Mouse (Mus musculus) embryonic facial prominence, embryonic 13.5 days (tissue): ENCODE data around the gene Ttc7b. TPM values are rescaled to one million over a fixed set of nuclear protein-coding genes. Genes with fewer than 3 reads are reported as not detected.

Experiments used
- ATAC-seq: fragments of 200-750 bp; cut with Nextera tagmentation; 2 replicates; pipeline ENCODE4 v1.8.0; 2017; ENCODE audit warnings: low read depth; ENCODE audit not compliant: insufficient number of reproducible peaks, insufficient read depth, low FRiP score, low TSS enrichment
- H3K27ac ChIP-seq: fragments of 300-500 bp; sonication (generic); 2 replicates; pipeline ENCODE4 v1.5.1; 2015; ENCODE audit warnings: moderate library complexity, mild to moderate bottlenecking, inconsistent platforms
- H3K27me3 ChIP-seq: fragments of 300-500 bp; sonication (generic); 2 replicates; pipeline ENCODE4 v1.6.1; 2015; ENCODE audit warnings: mild to moderate bottlenecking, inconsistent platforms
- H3K36me3 ChIP-seq: fragments of 300-500 bp; sonication (generic); 2 replicates; pipeline ENCODE4 v1.6.1; 2015; ENCODE audit warnings: mild to moderate bottlenecking, inconsistent platforms
- H3K4me1 ChIP-seq: fragments of 300-500 bp; sonication (generic); 2 replicates; pipeline ENCODE4 v1.6.1; 2015; ENCODE audit warnings: inconsistent platforms
- H3K4me2 ChIP-seq: fragments of 300-500 bp; sonication (generic); 2 replicates; pipeline ENCODE4 v1.6.1; 2015; ENCODE audit warnings: moderate library complexity, mild to moderate bottlenecking, inconsistent platforms
- H3K4me3 ChIP-seq: fragments of 300-500 bp; sonication (generic); 2 replicates; pipeline ENCODE4 v1.5.1; 2015; ENCODE audit warnings: mild to moderate bottlenecking, inconsistent platforms
- H3K9ac ChIP-seq: fragments of 300-500 bp; sonication (generic); 2 replicates; pipeline ENCODE4 v1.6.1; 2015; ENCODE audit warnings: mild to moderate bottlenecking, inconsistent platforms
- H3K9me3 ChIP-seq: fragments of 300-500 bp; sonication (generic); 2 replicates; pipeline ENCODE4 v1.6.1; 2016; ENCODE audit warnings: inconsistent platforms
- WGBS: fragments of 180-500 bp; shearing (Covaris S2); methylation state at CpG from one replicate; pipeline ENCODE4 v1.1.7; 2015; ENCODE audit warnings: mixed read lengths; 5-methylcytosine and 5-hydroxymethylcytosine counted together
- polyA plus RNA-seq: library from polyadenylated mRNA; unstranded; fragments of >200 nt; fragmentation: Nextera tagmentation; extraction: Ambion mirVana; gene quantifications from 2 replicates; pipeline ENCODE4 v1.2.1, GENCODE M21; 2015

Ttc7b gene
- polyA plus RNA-seq, 1 experiment from 2014 or later, result 6.0 TPM

- WGBS, result 73% methylated on average over 8 of the region's 8 CpGs
- no peak overlapping the region for H3K4me2 ChIP-seq
- no peak overlapping the region for H3K27ac ChIP-seq
- peaks cover 19% of the 10 kb centered on the region for H3K4me1 ChIP-seq
- no peak overlapping the region for H3K4me3 ChIP-seq
- ATAC-seq, result no peak
- peaks cover 11% of the 10 kb centered on the region for H3K36me3 ChIP-seq
- H3K27me3 ChIP-seq, result no peaks in the 10 kb centered on the region
- no peak overlapping the region for H3K9ac ChIP-seq
- no peaks in the 10 kb centered on the region for H3K9me3 ChIP-seq
Observed at GRCm38 (mm10) chr12:100408143-100408542, 112.5 kb downstream of the Ttc7b start.

- no peak overlapping the region for H3K9ac ChIP-seq
- no peak for ATAC-seq
- no peaks in the 10 kb centered on the region for H3K9me3 ChIP-seq
- H3K36me3 ChIP-seq, result peaks cover 11% of the 10 kb centered on the region
- no peak overlapping the region for H3K4me2 ChIP-seq
- H3K4me1 ChIP-seq, result peaks cover 19% of the 10 kb centered on the region
- H3K4me3 ChIP-seq, result no peak overlapping the region
- H3K27me3 ChIP-seq, result no peaks in the 10 kb centered on the region
- 44% methylated on average over 7 of the region's 7 CpGs for WGBS
- H3K27ac ChIP-seq, result no peak overlapping the region
Observed at GRCm38 (mm10) chr12:100407371-100407770, 113.3 kb downstream of the Ttc7b start.

- no peaks in the 10 kb centered on the region for H3K27me3 ChIP-seq
- H3K4me3 ChIP-seq, result no peak overlapping the region
- H3K27ac ChIP-seq, result no peak overlapping the region
Observed at GRCm38 (mm10) chr12:100406094-100406493, 114.5 kb downstream of the Ttc7b start.

GRCm38 (mm10) chr12:100405512-100406030 is 115.1 kb downstream of the Ttc7b start:
- H3K4me3 ChIP-seq, result no peak overlapping the region
- no peak for ATAC-seq
- H3K27ac ChIP-seq, result no peak overlapping the region
- H3K27me3 ChIP-seq, result no peaks in the 10 kb centered on the region
- 75% methylated on average over 8 of the region's 8 CpGs for WGBS
- no peaks in the 10 kb centered on the region for H3K9me3 ChIP-seq
- H3K36me3 ChIP-seq, result peaks cover 27% of the 10 kb centered on the region
- H3K9ac ChIP-seq, result no peak overlapping the region
- no peak overlapping the region for H3K4me2 ChIP-seq
- peaks cover 19% of the 10 kb centered on the region for H3K4me1 ChIP-seq

More at GRCm38 (mm10) chr12:100406094-100406493, 114.5 kb downstream of the Ttc7b start:
- H3K9me3 ChIP-seq, result no peaks in the 10 kb centered on the region
- 76% methylated on average over 11 of the region's 11 CpGs for WGBS
- no peak overlapping the region for H3K9ac ChIP-seq
- H3K36me3 ChIP-seq, result peaks cover 22% of the 10 kb centered on the region
- peaks cover 19% of the 10 kb centered on the region for H3K4me1 ChIP-seq
- H3K4me2 ChIP-seq, result no peak overlapping the region
- no peak for ATAC-seq

DNA sequence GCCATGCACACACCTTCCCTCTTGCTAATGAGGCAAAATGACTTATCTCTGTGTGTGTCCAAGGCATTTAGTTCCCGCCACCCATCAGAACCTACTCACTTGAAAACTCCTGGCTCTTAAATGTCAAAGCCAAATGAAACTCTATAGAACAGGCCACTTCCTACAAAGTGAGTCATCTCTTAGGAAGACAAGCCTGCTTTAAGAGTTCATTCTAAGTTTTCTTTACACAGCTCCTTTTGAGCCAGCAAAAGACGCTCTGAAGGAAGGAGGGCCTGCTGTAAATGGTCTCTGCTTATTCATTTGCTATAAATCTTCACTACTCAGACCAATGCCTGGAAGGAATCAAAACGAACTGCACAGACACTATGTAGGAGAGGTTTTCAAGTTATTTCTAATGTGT is 116.2 kb downstream of the Ttc7b start:
- Histone ChIP-seq H3K9ac (no peak overlapping the region), H3K27me3 (no peaks in the 10 kb centered on the region), H3K36me3 (peaks cover 29% of the 10 kb centered on the region), H3K27ac (no peak overlapping the region), H3K4me3 (no peak overlapping the region), H3K9me3 (no peaks in the 10 kb centered on the region), H3K4me1 (peaks cover 19% of the 10 kb centered on the region), H3K4me2 (no peak overlapping the region)
- no peak for ATAC-seq
- 89% methylated on average over 3 of the region's 3 CpGs for WGBS

- 82% methylated on average over 4 of the region's 4 CpGs for WGBS
Observed at GRCm38 (mm10) chr12:100403005-100403324, 117.7 kb downstream of the Ttc7b start.

DNA sequence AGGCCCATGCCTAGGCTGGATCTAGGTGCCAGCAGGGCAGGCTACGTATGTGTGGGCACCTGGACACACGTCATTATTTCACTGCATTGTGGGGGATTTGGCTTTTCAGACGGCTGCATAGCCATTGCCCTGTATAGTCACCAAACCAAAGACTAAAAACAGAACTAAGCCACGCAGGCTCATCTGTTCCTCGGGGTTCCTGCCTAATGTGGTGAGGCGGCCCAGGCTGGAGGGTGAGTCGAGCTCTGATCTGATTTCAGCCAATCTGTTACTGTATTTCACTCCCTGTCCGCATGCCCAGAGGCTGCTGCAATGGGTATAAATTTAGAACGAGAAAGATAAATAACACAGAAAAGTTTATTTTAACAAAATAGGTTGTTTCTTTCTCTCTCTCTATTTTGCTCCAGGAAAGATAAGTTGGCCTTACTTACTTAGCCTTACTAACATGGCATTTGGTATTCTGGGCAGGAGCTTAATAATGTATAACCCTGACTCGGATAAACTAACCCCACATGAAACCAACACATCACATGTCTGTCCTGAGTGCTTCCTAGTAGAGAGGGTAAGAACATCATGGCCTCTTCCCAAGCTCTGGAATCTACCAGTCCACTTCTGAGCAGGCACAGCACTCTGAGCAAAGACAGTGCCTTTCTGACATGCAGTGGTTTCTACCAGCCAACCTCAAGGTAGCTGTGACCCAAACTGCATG is 118.2 kb downstream of the Ttc7b start:
- no peak overlapping the region for H3K4me3 ChIP-seq
- WGBS, result 81% methylated on average over 10 of the region's 10 CpGs
- ATAC-seq, result no peak
- H3K4me2 ChIP-seq, result no peak overlapping the region
- peaks cover 39% of the 10 kb centered on the region for H3K36me3 ChIP-seq
- no peak overlapping the region for H3K9ac ChIP-seq
- peaks cover 35% of the 10 kb centered on the region for H3K4me1 ChIP-seq
- no peaks in the 10 kb centered on the region for H3K9me3 ChIP-seq
- no peaks in the 10 kb centered on the region for H3K27me3 ChIP-seq
- no peak overlapping the region for H3K27ac ChIP-seq

More at GRCm38 (mm10) chr12:100403005-100403324, 117.7 kb downstream of the Ttc7b start:
- H3K27me3 ChIP-seq, result no peaks in the 10 kb centered on the region
- peaks cover 32% of the 10 kb centered on the region for H3K4me1 ChIP-seq
- ATAC-seq, result no peak
- no peaks in the 10 kb centered on the region for H3K9me3 ChIP-seq
- H3K27ac ChIP-seq, result no peak overlapping the region
- H3K4me2 ChIP-seq, result no peak overlapping the region
- H3K4me3 ChIP-seq, result no peak overlapping the region
- H3K9ac ChIP-seq, result no peak overlapping the region
- H3K36me3 ChIP-seq, result peaks cover 34% of the 10 kb centered on the region

DNA sequence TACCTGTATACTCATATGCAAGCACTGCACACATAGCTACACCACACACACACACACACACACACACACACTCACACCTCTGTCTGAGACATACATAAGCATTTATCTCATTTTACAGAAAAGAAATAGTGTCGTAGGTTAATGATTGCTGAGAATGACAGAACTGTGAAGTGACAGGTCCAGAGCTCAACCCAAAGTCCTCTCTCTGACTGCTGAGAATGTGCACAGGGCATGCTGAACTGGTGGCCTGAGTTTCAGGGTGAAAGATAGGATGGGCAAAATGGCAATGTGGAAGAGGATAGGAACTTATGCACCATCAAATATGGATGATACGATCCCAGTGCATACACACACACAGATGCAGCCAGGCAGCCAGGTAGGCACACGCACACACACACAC is 120.5 kb downstream of the Ttc7b start:
- 90% methylated on average over 3 of the region's 3 CpGs for WGBS
- no peaks in the 10 kb centered on the region for H3K9me3 ChIP-seq
- ATAC-seq, result no peak

GRCm38 (mm10) chr12:100399126-100399727 is 121.4 kb downstream of the Ttc7b start:
- no peak for ATAC-seq
- peak overlapping the region; percentile 58 for H3K27ac ChIP-seq
- H3K36me3 ChIP-seq, result peaks cover 55% of the 10 kb centered on the region
- H3K9ac ChIP-seq, result no peak overlapping the region
- H3K4me2 ChIP-seq, result no peak overlapping the region
- H3K9me3 ChIP-seq, result no peaks in the 10 kb centered on the region
- H3K4me1 ChIP-seq, result peaks cover 22% of the 10 kb centered on the region
- H3K27me3 ChIP-seq, result no peaks in the 10 kb centered on the region
- no peak overlapping the region for H3K4me3 ChIP-seq
- 67% methylated on average over 5 of the region's 5 CpGs for WGBS

More for the DNA sequence above, 120.5 kb downstream of the Ttc7b start:
- peaks cover 22% of the 10 kb centered on the region for H3K4me1 ChIP-seq
- no peak overlapping the region for H3K4me3 ChIP-seq
- peaks cover 48% of the 10 kb centered on the region for H3K36me3 ChIP-seq
- no peaks in the 10 kb centered on the region for H3K27me3 ChIP-seq
- H3K9ac ChIP-seq, result no peak overlapping the region
- H3K27ac ChIP-seq, result peak overlapping the region; percentile 52; the same call in 1 of the 2 replicates
- no peak overlapping the region for H3K4me2 ChIP-seq

DNA sequence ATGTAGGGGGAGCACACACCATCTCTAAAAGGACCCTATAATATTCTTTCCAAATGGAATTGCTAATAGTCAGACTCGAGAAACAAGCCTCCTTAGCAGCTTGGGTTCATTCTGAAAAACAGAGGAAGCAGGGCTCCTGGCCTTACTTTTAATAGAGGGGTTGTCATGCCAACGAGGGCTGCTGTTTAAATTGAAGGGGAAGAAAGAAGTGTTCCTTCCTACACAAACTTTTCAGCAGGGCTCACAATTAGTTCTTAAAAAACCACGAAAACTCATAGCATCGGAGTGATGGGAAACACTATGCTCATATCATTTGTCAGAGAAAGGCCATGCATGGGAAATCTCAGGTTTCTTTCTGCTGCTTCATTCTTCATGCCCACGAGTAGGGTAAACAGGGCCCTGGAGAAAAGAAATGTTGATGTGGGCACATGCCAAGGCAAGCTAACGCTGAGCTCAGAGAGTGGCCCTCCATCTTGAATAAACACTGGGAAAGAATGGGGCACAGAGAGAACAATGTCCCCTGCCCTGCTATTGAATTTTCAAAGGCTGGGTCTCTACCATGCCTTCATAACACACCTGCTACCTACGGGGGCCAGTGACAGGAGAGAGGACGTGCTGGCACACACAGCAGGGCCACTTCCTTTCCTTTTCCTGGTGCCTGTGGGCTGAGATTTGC is 122.2 kb downstream of the Ttc7b start:
- Histone ChIP-seq H3K4me3 (no peak overlapping the region), H3K4me1 (peaks cover 22% of the 10 kb centered on the region), H3K27ac (peak overlapping the region; percentile 58), H3K9me3 (no peaks in the 10 kb centered on the region), H3K9ac (no peak overlapping the region), H3K27me3 (no peaks in the 10 kb centered on the region), H3K4me2 (no peak overlapping the region), H3K36me3 (peaks cover 55% of the 10 kb centered on the region)
- ATAC-seq, result no peak
- 62% methylated on average over 8 of the region's 8 CpGs for WGBS

GRCm38 (mm10) chr12:100397432-100398146 is 123.0 kb downstream of the Ttc7b start:
- Histone ChIP-seq H3K27ac (no peak overlapping the region), H3K4me3 (no peak overlapping the region), H3K9ac (no peak overlapping the region), H3K4me1 (peaks cover 22% of the 10 kb centered on the region), H3K36me3 (peaks cover 47% of the 10 kb centered on the region), H3K4me2 (no peak overlapping the region), H3K27me3 (no peaks in the 10 kb centered on the region), H3K9me3 (no peaks in the 10 kb centered on the region)
- no peak for ATAC-seq
- WGBS, result 82% methylated on average over 15 of the region's 15 CpGs
